Mouse (Mus musculus) midbrain, embryonic 14.5 days (tissue): ENCODE data around the gene Vps51. TPM values are rescaled to one million over a fixed set of nuclear protein-coding genes. Genes with fewer than 3 reads are reported as not detected.

ENCODE experiments used
- ATAC-seq: fragments of 200-750 bp; cut with Nextera tagmentation; 2 replicates; pipeline ENCODE4 v1.8.0; 2017; ENCODE audit warnings: moderate number of reproducible peaks, moderate library complexity; ENCODE audit not compliant: low FRiP score, low TSS enrichment
- DNase-seq: peaks from one replicate; pipeline ENCODE4 v3.0.0-alpha.2; 2015
- H3K27ac ChIP-seq: fragments of 300-500 bp; sonication (generic); replicated peaks from 2 replicates; pipeline ENCODE4 v1.5.1; 2014; ENCODE audit warnings: mild to moderate bottlenecking, low read depth, low read length, moderate library complexity
- H3K27me3 ChIP-seq: fragments of 300-500 bp; sonication (generic); 2 replicates; pipeline ENCODE4 v1.6.1; 2014; ENCODE audit warnings: low read length, control low read depth, mixed read lengths; ENCODE audit not compliant: control insufficient read depth, insufficient read depth
- H3K36me3 ChIP-seq: fragments of 300-500 bp; sonication (generic); 2 replicates; pipeline ENCODE4 v1.6.1; 2014; ENCODE audit warnings: low read length, control low read depth; ENCODE audit not compliant: control insufficient read depth, insufficient read depth
- H3K4me1 ChIP-seq: fragments of 300-500 bp; sonication (generic); 2 replicates; pipeline ENCODE4 v1.6.1; 2014; ENCODE audit warnings: mild to moderate bottlenecking, antibody characterized with exemption, low read length, control low read depth; ENCODE audit not compliant: control insufficient read depth, insufficient read depth
- H3K4me2 ChIP-seq: fragments of 300-500 bp; sonication (generic); 2 replicates; pipeline ENCODE4 v1.6.1; 2014; ENCODE audit warnings: mild to moderate bottlenecking, low read length, moderate library complexity
- H3K4me3 ChIP-seq: fragments of 300-500 bp; sonication (generic); replicated peaks from 2 replicates; pipeline ENCODE4 v1.5.1; 2014; ENCODE audit warnings: low read depth, low read length
- H3K9ac ChIP-seq: fragments of 300-500 bp; sonication (generic); replicated peaks from 2 replicates; pipeline ENCODE4 v1.6.1; 2014; ENCODE audit warnings: mild to moderate bottlenecking, low read length, moderate library complexity
- H3K9me3 ChIP-seq: fragments of 300-500 bp; sonication (generic); 2 replicates; pipeline ENCODE4 v1.6.1; 2016; ENCODE audit warnings: low read length, control low read depth, mixed read lengths; ENCODE audit not compliant: control insufficient read depth
- WGBS: fragments of 180-500 bp; shearing (Covaris S2); extraction: QIAGEN DNeasy Blood & Tissue Kit; methylation state at CpG from one replicate; pipeline ENCODE4 v1.1.7; 2014; 5-methylcytosine and 5-hydroxymethylcytosine counted together
- polyA plus RNA-seq: library from polyadenylated mRNA; unstranded; fragments of >200 nt; fragmentation: Nextera tagmentation; extraction: Ambion mirVana; gene quantifications from 2 replicates; pipeline ENCODE4 v1.2.1, GENCODE M21; 2014

The Vps51 gene
- polyA plus RNA-seq, 1 experiment from 2014 or later = 86.1 TPM

DNA sequence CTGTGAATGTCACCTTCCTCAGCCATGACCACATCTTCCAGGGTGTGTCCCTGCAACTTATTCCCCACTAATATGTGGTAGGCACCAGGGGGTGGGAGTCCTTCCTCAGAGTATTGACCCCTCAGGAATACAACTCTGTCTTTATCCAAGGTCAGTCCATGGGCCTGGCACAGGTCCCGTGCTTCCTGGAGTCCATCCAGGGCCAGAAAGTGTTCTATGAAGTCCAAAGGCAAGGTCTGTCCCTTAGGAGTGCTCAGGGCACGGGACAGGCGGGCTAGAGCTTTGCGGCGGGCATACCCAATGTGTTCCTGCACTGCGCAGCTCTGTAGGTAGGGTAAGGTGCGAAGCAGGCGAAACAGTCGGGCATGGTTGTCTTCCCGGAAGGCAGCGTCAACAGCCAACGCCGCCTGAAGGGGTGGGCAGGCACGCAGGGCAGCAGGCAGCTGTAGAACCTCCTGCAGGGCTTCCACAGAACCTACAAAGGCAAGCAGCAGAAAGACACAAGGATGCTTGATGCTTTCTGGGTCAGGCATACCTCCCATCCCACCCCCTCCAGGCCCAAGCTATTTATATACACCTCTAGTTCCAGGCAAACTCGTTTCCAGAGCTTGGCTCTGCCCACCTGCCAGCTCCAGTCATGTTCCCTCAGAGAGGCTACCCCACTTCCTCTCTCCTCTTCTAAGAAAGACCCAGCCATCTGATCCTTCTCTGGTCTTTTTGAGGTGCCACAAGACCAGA lies 39.3 kb upstream of the Vps51 start:
- Histone ChIP-seq H3K36me3 (peaks cover 37% of the 10 kb centered on the region), H3K9ac (0 out of 2 replicates have a peak overlapping the region, but pooled peaks have one; percentile 10), H3K27me3 (no peaks in the 10 kb centered on the region), H3K4me1 (peaks cover 14% of the 10 kb centered on the region; the same call in 1 of the 2 replicates), H3K27ac (no peak overlapping the region), H3K4me2 (peak overlapping the region; percentile 94; the same call in 1 of the 2 replicates), H3K4me3 (no peak overlapping the region), H3K9me3 (no peaks in the 10 kb centered on the region)
- ATAC-seq (no peak), DNase-seq (no peak)
- WGBS = 94% methylated on average over 15 of the region's 15 CpGs

GRCm38 (mm10) chr19:6113116-6113515 lies 36.1 kb upstream of the Vps51 start:
- ATAC-seq = no peak
- H3K9me3 ChIP-seq = no peaks in the 10 kb centered on the region
- DNase-seq = no peak
- H3K27ac ChIP-seq = no peak overlapping the region
- no peak overlapping the region for H3K4me3 ChIP-seq
- no peak overlapping the region for H3K4me2 ChIP-seq
- peaks cover 11% of the 10 kb centered on the region; the same call in 1 of the 2 replicates for H3K4me1 ChIP-seq
- 69% methylated on average over 6 of the region's 6 CpGs for WGBS
- H3K9ac ChIP-seq = no peak overlapping the region
- H3K36me3 ChIP-seq = peaks cover 34% of the 10 kb centered on the region
- H3K27me3 ChIP-seq = no peaks in the 10 kb centered on the region

GRCm38 (mm10) chr19:6105586-6105985 lies 28.6 kb upstream of the Vps51 start, which contains the start of gene Naaladl1:
Gene Naaladl1, plus strand, starts transcription at chr19:6105782.
- H3K4me2 ChIP-seq = no peak within 1 kb of the TSS
- ATAC-seq = no peak
- no peaks in the 10 kb centered on the region for H3K36me3 ChIP-seq
- H3K9ac ChIP-seq = 0 out of 2 replicates have a peak within 1 kb of the TSS, but pooled peaks have one; percentile 9
- DNase-seq = no peak
- H3K9me3 ChIP-seq = no peaks in the 10 kb centered on the region
- no peak within 1 kb of the TSS for H3K27ac ChIP-seq
- H3K27me3 ChIP-seq = no peaks in the 10 kb centered on the region
- H3K4me1 ChIP-seq = no peaks in the 10 kb centered on the region
- 86% methylated on average over 7 of the region's 7 CpGs for WGBS
- no peak within 1 kb of the TSS for H3K4me3 ChIP-seq

- Histone ChIP-seq H3K36me3 (no peaks in the 10 kb centered on the region), H3K9me3 (no peaks in the 10 kb centered on the region), H3K4me3 (no peak overlapping the region), H3K9ac (0 out of 2 replicates have a peak overlapping the region, but pooled peaks have one; percentile 9), H3K4me1 (no peaks in the 10 kb centered on the region), H3K4me2 (no peak overlapping the region), H3K27me3 (no peaks in the 10 kb centered on the region), H3K27ac (no peak overlapping the region)
- ATAC-seq (no peak), DNase-seq (no peak)
- 70% methylated on average over 4 of the region's 4 CpGs for WGBS
Observed at GRCm38 (mm10) chr19:6104476-6104875, 27.4 kb upstream of the Vps51 start.

GRCm38 (mm10) chr19:6102169-6102853 lies 25.3 kb upstream of the Vps51 start:
- ATAC-seq = no peak
- H3K4me1 ChIP-seq = no peaks in the 10 kb centered on the region
- no peaks in the 10 kb centered on the region for H3K27me3 ChIP-seq
- H3K36me3 ChIP-seq = no peaks in the 10 kb centered on the region
- no peak overlapping the region for H3K4me3 ChIP-seq
- no peak overlapping the region for H3K4me2 ChIP-seq
- WGBS = 83% methylated on average over 6 of the region's 6 CpGs
- DNase-seq = no peak
- no peak overlapping the region for H3K9ac ChIP-seq
- H3K9me3 ChIP-seq = no peaks in the 10 kb centered on the region
- H3K27ac ChIP-seq = no peak overlapping the region

DNA sequence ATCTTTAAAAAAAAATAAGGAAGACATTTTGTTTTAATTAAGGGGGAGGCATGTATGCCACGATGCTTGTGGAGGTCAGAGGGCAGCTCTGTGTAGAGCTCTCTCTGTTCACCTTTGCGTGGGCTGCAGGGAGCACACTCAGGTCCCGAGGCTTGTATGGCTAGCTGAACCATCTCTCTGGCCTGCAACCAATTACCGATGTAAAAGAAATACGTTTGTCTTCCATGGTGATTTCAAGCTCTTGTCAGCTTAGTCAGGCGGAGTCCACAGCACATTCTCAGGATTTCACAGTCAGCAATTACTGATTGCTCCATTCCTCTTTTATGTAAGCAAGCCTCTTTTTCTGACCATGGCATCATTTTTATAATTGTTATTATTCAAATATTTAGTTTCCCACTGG lies 24.2 kb upstream of the Vps51 start:
- H3K27me3 ChIP-seq = no peaks in the 10 kb centered on the region

GRCm38 (mm10) chr19:6097847-6098246 lies 20.8 kb upstream of the Vps51 start:
- Histone ChIP-seq H3K9ac (no peak overlapping the region), H3K4me2 (no peak overlapping the region), H3K36me3 (no peaks in the 10 kb centered on the region), H3K27me3 (no peaks in the 10 kb centered on the region), H3K4me3 (no peak overlapping the region), H3K4me1 (no peaks in the 10 kb centered on the region), H3K9me3 (no peaks in the 10 kb centered on the region), H3K27ac (no peak overlapping the region)
- no peak for ATAC-seq
- WGBS = 94% methylated on average over 3 of the region's 3 CpGs
- no peak for DNase-seq

More for the DNA sequence above, 24.2 kb upstream of the Vps51 start:
- Histone ChIP-seq H3K27ac (no peak overlapping the region), H3K9ac (no peak overlapping the region), H3K4me1 (no peaks in the 10 kb centered on the region), H3K4me2 (no peak overlapping the region), H3K36me3 (no peaks in the 10 kb centered on the region), H3K4me3 (no peak overlapping the region), H3K9me3 (no peaks in the 10 kb centered on the region)
- 78% methylated on average over 6 of the region's 6 CpGs for WGBS
- ATAC-seq (no peak), DNase-seq (no peak)

- 90% methylated on average over 7 of the region's 7 CpGs for WGBS
- H3K4me3 ChIP-seq = no peak within 1 kb of the TSS
- H3K4me1 ChIP-seq = no peaks in the 10 kb centered on the region
- H3K36me3 ChIP-seq = peaks cover 5% of the 10 kb centered on the region; the same call in 1 of the 2 replicates
- DNase-seq = no peak
- no peak within 1 kb of the TSS for H3K9ac ChIP-seq
- H3K27me3 ChIP-seq = no peaks in the 10 kb centered on the region
- H3K9me3 ChIP-seq = no peaks in the 10 kb centered on the region
- no peak within 1 kb of the TSS for H3K27ac ChIP-seq
- no peak within 1 kb of the TSS for H3K4me2 ChIP-seq
- ATAC-seq = no peak
Observed at GRCm38 (mm10) chr19:6094119-6094518, 17.1 kb upstream of the Vps51 start, which contains the start of gene AC131692.1. Gene AC131692.1, plus strand, starts transcription at chr19:6094419.
